Mouse (Mus musculus) gastrocnemius, adult 2 months (tissue): ENCODE results near the gene Ppp1r15b. TPM values are rescaled to one million over a fixed set of nuclear protein-coding genes. Genes with fewer than 3 reads are reported as not detected.

Experiments used
- DNase-seq: peaks from one replicate; pipeline ENCODE4 v3.0.0; 2022
- H3K27ac ChIP-seq: fragments of 200-600 bp; 2 replicates; pipeline ENCODE4 v1.8.1; 2022; ENCODE audit warnings: mild to moderate bottlenecking
- H3K4me3 ChIP-seq: fragments of 200-600 bp; 2 replicates; pipeline ENCODE4 v1.8.1; 2022; ENCODE audit warnings: mild to moderate bottlenecking, moderate library complexity
- CTCF ChIP-seq: fragments of 200-600 bp; IDR thresholded peaks from 2 replicates; pipeline ENCODE4 v1.8.1; 2022; ENCODE audit warnings: antibody characterized with exemption, mild to moderate bottlenecking, moderate library complexity
- intact Hi-C: fragments of 180-260 bp; cut with DNase I; formaldehyde crosslinking; loops from one replicate; pipeline ENCODE4 v1.15.1; 2025
- total RNA-seq, 2 experiments: library from RNA; stranded (reverse); gene quantifications; 2 replicates each; pipeline ENCODE4 v1.2.3; 2021

Gene Ppp1r15b
- total RNA-seq, 2 experiments from 2014 or later, result 16.4 to 18.6 TPM

GRCm38 (mm10) chr1:133093719-133094118, 37.2 kb upstream of the Ppp1r15b start:
- no peak overlapping the region for H3K27ac ChIP-seq
- DNase-seq, result no peak
- TF ChIP-seq CTCF, result no peak
- intact Hi-C loops, result no loop called here
- H3K4me3 ChIP-seq, result no peak overlapping the region

DNA sequence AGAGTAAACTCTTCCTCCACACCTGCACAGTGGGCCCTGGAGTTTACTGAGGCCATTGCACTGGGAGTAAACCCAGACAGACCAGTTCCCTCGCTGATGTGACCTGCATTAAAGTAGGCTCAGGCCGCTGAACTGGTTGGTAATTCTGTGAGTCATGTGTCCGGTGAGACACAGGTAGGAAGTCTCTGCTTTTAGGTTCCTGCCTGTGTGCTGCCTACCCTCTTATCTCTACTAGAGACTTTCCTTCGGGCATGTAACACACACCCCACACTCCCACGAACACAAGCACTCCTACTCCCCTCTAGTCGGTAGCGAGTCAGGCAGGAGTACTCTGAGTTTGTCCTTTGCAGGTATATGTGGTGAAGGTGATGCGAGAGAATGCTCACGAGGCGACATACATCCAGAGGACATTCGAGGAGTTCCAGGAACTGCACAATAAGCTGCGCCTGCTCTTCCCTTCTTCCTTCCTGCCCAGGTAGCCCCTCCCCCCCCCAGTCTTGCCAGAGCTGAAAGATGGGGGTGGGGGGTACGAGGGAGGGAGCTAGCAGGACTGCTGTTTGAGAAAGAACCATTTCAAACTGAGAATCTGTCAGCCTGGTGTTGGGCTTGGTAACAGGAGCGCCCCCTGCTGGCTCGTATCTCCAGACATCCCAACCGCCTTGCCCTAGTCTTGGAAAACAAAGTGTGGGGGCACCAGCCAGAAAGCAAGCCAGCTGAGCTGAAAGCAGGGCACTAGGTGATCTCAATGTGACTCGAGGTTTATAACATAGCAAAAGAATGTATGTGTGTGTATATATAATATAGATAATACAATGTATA, 29.8 kb upstream of the Ppp1r15b start:
- Histone ChIP-seq H3K27ac (no peak overlapping the region), H3K4me3 (no peak overlapping the region)
- intact Hi-C loops, result loop anchor here (1.0 kb wide), 1 partner anchor 62 kb away; no protein-coding TSS in a partner anchor
- TF ChIP-seq CTCF, result peak; percentile 96; the same call in 1 of the 2 replicates
- peak; percentile 82 for DNase-seq

DNA sequence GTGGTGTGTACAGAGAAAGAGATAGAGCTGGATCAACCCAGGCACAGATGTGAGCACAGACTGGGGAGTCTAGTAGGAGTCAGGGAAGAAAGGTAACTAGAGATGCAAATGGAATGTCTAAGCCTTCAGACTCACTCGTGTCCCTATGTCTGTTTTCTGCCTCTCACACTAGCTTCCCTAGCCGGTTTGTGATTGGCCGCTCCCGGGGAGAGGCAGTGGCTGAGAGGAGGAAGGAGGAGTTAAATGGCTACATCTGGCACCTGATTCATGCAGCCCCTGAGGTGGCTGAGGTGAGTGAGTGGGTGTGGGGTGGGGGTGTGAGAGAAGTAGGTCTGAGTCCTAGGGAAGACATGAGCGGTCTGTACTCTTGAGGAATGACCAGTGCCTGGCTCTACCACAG, 28.8 kb upstream of the Ppp1r15b start:
- DNase-seq, result no peak
- intact Hi-C loops, result no loop called here
- Histone ChIP-seq H3K4me3 (no peak overlapping the region), H3K27ac (no peak overlapping the region)
- no peak for TF ChIP-seq CTCF

DNA sequence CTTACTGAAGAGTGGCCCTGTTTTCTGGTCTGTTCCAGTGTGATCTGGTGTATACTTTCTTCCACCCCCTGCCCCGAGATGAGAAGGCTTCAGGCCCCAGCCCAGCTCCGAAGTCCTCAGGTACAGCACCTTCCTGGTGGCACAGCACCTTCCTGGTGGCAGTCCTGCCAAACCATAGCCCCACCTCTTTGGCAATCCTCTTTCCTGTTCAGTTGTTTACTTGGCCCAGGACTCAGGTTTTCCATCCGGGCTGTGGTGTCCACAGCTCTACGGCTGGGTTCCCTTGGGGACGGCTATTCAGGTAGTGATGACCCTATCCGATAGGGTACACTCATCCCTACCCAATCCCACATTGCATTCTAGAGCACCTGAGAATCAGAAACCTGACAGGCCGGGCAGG, 27.6 kb upstream of the Ppp1r15b start:
- no peak for TF ChIP-seq CTCF
- intact Hi-C loops, result no loop called here
- DNase-seq, result no peak
- H3K4me3 ChIP-seq, result no peak overlapping the region
- H3K27ac ChIP-seq, result no peak overlapping the region

GRCm38 (mm10) chr1:133103871-133104270, 27.1 kb upstream of the Ppp1r15b start:
- Histone ChIP-seq H3K4me3 (no peak overlapping the region), H3K27ac (no peak overlapping the region)
- no peak for TF ChIP-seq CTCF
- intact Hi-C loops, result no loop called here
- no peak for DNase-seq

DNA sequence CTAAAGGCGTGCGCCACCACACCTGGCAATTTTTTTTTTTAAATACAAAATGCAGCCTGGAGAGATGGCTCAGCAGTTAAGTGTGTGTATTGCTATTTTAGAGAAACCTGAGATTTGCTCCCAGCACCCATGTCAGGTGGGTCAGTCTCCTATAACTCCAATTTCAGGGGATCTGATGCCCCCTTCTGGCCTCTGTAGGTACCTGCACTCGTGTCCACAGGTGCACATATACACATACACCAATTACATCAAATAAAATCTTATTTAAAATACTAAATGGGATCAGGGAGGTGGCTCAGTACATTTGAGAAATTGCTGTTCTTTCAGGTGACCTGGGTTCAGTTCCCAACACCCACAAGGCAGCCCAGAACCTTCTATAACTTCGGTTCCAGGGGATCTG, 14.8 kb upstream of the Ppp1r15b start:
- intact Hi-C loops, result no loop called here
- Histone ChIP-seq H3K27ac (no peak overlapping the region), H3K4me3 (no peak overlapping the region)
- no peak; the same call in 1 of the 2 replicates for TF ChIP-seq CTCF
- no peak for DNase-seq

DNA sequence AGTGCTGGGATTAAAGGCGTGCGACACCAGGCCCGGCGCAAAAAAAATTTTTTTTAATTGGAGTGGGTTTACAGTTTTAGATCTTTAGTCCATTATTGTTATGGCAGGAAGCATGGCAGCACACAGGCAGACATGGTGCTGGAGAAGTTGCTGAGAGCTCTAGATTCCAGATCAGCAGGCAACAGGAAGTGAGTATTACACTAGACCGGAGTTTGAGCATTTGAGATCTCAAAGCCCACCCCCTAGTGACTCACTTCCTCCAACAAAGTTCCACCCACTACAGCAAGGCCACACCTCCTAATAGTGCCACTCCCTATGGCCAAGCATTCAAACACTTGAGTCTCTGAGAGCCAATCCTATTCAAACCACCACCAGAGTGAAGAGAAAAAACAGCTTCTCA, 12.8 kb upstream of the Ppp1r15b start:
- no peak overlapping the region for H3K4me3 ChIP-seq
- intact Hi-C loops, result no loop called here
- no peak for DNase-seq
- TF ChIP-seq CTCF, result no peak
- no peak overlapping the region for H3K27ac ChIP-seq

GRCm38 (mm10) chr1:133118844-133119243, 12.1 kb upstream of the Ppp1r15b start:
- no peak for DNase-seq
- H3K4me3 ChIP-seq, result no peak overlapping the region
- intact Hi-C loops, result no loop called here
- H3K27ac ChIP-seq, result no peak overlapping the region
- TF ChIP-seq CTCF, result no peak

GRCm38 (mm10) chr1:133119931-133120712, 10.8 kb upstream of the Ppp1r15b start:
- intact Hi-C loops, result no loop called here
- Histone ChIP-seq H3K27ac (peak overlapping the region; percentile 31; the same call in 1 of the 2 replicates), H3K4me3 (no peak overlapping the region)
- peak; percentile 51 for DNase-seq
- TF ChIP-seq CTCF, result no peak

- DNase-seq, result no peak
- H3K27ac ChIP-seq, result no peak overlapping the region
- intact Hi-C loops, result no loop called here
- no peak for TF ChIP-seq CTCF
- H3K4me3 ChIP-seq, result no peak overlapping the region
These were observed 9.7 kb upstream of the Ppp1r15b start for GRCm38 (mm10) chr1:133121246-133121645.

DNA sequence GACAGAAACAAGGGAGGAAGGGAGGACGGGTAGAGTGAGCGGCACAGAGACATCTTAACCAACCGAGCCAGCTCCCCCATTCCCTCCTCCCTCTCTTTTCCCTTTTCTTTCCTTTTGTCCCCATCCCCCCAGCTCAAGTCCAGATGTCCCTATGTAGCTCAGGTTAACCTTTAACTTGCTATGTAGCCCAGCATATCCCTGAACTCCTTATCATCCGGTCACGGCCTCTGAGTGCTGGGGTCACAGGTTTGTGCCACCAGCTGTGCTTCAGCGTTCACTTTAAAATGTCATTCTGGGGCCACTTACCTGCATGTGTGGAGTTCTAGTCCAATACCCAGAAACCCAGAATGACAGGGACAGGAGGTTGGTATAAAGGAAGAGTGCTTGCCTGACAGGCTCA, 6.8 kb upstream of the Ppp1r15b start:
- TF ChIP-seq CTCF, result no peak
- Histone ChIP-seq H3K27ac (no peak overlapping the region), H3K4me3 (no peak overlapping the region)
- intact Hi-C loops, result no loop called here
- no peak for DNase-seq

DNA sequence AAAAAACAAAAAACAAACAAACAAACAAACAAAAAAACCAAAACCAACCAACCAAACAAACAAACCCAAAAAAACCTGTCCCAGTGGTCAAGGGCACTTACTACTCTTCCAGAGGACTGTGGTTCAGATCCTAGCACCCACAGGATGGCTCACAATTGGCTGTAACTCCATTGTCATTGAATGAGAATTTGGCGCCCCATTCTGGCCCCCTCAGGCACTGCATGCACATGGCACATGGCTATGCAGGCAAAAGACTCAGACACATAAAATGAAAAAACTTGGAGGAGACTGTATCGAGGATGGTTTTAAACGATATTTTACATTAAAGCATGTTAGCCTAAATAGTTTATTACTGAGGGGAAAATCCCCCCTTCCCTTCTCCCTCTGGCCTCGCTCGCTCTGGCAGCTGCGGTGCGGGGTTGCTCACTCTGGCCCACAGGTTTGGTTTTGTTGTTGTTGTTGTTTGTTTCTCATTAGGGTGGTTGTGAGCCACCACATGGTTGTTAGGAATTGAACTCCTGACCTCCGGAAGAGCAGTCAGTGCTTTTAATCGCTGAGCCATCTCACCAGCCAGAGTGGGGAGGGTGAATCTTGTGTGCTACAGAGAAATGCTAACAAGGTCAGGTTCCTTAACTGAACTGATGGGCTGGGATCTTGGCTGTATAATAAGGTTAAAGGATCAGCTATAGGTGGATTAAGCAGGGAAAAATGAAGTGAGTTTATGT, 5.1 kb upstream of the Ppp1r15b start:
- no peak for DNase-seq
- intact Hi-C loops, result no loop called here
- H3K27ac ChIP-seq, result no peak overlapping the region
- TF ChIP-seq CTCF, result peak; percentile 23; the same call in 1 of the 2 replicates
- no peak overlapping the region for H3K4me3 ChIP-seq

GRCm38 (mm10) chr1:133126365-133126740, 4.6 kb upstream of the Ppp1r15b start:
- DNase-seq, result no peak
- Histone ChIP-seq H3K4me3 (no peak overlapping the region), H3K27ac (no peak overlapping the region)
- no peak for TF ChIP-seq CTCF
- intact Hi-C loops, result no loop called here
